Mouse (Mus musculus): ENCODE results near the gene Gal3st4. TPM values are rescaled to one million over a fixed set of nuclear protein-coding genes. Genes with fewer than 3 reads are reported as not detected.

Gene Gal3st4
- polyA plus RNA-seq, 1 experiment from 2014 or later = 0.82 TPM

- 84% methylated on average over 7 of the region's 7 CpGs for WGBS
- no peak overlapping the region for H3K4me2 ChIP-seq
Observed at GRCm38 (mm10) chr5:138277994-138278393, 5.4 kb upstream of the Gal3st4 start.

GRCm38 (mm10) chr5:138275216-138276050 lies 2.8 kb upstream of the Gal3st4 start:
- WGBS = 24% methylated on average over 41 of the region's 41 CpGs

More at GRCm38 (mm10) chr5:138277994-138278393, 5.4 kb upstream of the Gal3st4 start:
- Histone ChIP-seq H3K9me3 (replicated peaks) (peaks cover 7% of the 10 kb centered on the region; the same call in 1 of the 2 replicates), H3K4me1 (replicated peaks) (peaks cover 17% of the 10 kb centered on the region), H3K27me3 (replicated peaks) (peaks cover 17% of the 10 kb centered on the region), H3K36me3 (peaks cover 12% of the 10 kb centered on the region), H3K9ac (no peak overlapping the region), H3K27ac (ENCODE audit: poor library complexity, severe bottlenecking) (no peak overlapping the region), H3K4me3 (no peak overlapping the region)
- ATAC-seq (ENCODE audit: insufficient number of reproducible peaks, low FRiP score) = no peak

DNA sequence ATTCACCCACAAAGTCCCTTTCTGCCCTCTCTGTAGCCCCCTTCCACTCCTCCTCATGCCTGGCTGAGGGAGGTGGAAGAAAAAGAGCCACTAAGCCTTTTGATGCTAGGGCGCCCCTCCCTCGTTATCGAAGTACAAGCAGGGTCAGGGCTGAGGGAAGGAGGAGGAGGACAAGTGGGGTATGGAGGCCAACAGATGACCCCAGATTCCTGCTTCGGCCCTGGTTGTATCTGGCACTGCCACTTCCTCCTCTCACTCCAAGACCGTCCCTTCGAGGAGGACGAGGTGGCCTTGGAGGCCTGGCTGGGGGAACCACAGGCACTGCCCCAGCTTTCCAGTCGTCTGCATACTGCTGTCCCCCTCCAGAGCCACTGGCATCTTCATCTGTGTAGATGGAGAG lies 1.5 kb upstream of the Gal3st4 start:
- H3K4me3 ChIP-seq = no peak overlapping the region
- peaks cover 12% of the 10 kb centered on the region for H3K36me3 ChIP-seq
- no peak overlapping the region for H3K27ac ChIP-seq (ENCODE audit: poor library complexity, severe bottlenecking)
- peaks cover 29% of the 10 kb centered on the region for H3K4me1 ChIP-seq (replicated peaks)
- 78% methylated on average over 8 of the region's 8 CpGs for WGBS
- peaks cover 30% of the 10 kb centered on the region for H3K27me3 ChIP-seq (replicated peaks)
- ATAC-seq (ENCODE audit: insufficient number of reproducible peaks, low FRiP score) = no peak
- H3K4me2 ChIP-seq = no peak overlapping the region
- no peak overlapping the region for H3K9ac ChIP-seq
- no peaks in the 10 kb centered on the region for H3K9me3 ChIP-seq (replicated peaks)

More at GRCm38 (mm10) chr5:138275216-138276050, 2.8 kb upstream of the Gal3st4 start:
- H3K4me1 ChIP-seq (replicated peaks) = peaks cover 30% of the 10 kb centered on the region
- 0 out of 2 replicates have a peak, but pooled peaks cover 2% of the 10 kb centered on the region for H3K9me3 ChIP-seq (replicated peaks)
- ATAC-seq (ENCODE audit: insufficient number of reproducible peaks, low FRiP score) = no peak
- peaks cover 12% of the 10 kb centered on the region for H3K36me3 ChIP-seq
- peak overlapping the region; percentile 32 for H3K4me3 ChIP-seq
- H3K9ac ChIP-seq = peak overlapping the region; percentile 69
- peak overlapping the region; percentile 62 for H3K4me2 ChIP-seq
- H3K27me3 ChIP-seq (replicated peaks) = peaks cover 30% of the 10 kb centered on the region
- H3K27ac ChIP-seq (ENCODE audit: poor library complexity, severe bottlenecking) = no peak overlapping the region

- Histone ChIP-seq H3K4me1 (replicated peaks) (peaks cover 24% of the 10 kb centered on the region), H3K27me3 (replicated peaks) (peaks cover 30% of the 10 kb centered on the region), H3K9me3 (replicated peaks) (no peaks in the 10 kb centered on the region), H3K4me2 (no peak overlapping the region), H3K9ac (no peak overlapping the region), H3K4me3 (no peak overlapping the region), H3K36me3 (peaks cover 7% of the 10 kb centered on the region; the same call in 1 of the 2 replicates), H3K27ac (ENCODE audit: poor library complexity, severe bottlenecking) (no peak overlapping the region)
- 44% methylated on average over 3 of the region's 3 CpGs for WGBS
- no peak for ATAC-seq (ENCODE audit: insufficient number of reproducible peaks, low FRiP score)
Observed at GRCm38 (mm10) chr5:138271232-138271631, 1.4 kb downstream of the Gal3st4 start.

GRCm38 (mm10) chr5:138268980-138269379 lies 3.7 kb downstream of the Gal3st4 start:
- no peak overlapping the region for H3K9ac ChIP-seq

GRCm38 (mm10) chr5:138267114-138267513 lies 5.5 kb downstream of the Gal3st4 start:
- no peak for ATAC-seq (ENCODE audit: insufficient number of reproducible peaks, low FRiP score)
- no peak overlapping the region for H3K4me2 ChIP-seq
- H3K27me3 ChIP-seq (replicated peaks) = peaks cover 17% of the 10 kb centered on the region
- WGBS = 82% methylated on average over 3 of the region's 3 CpGs
- no peaks in the 10 kb centered on the region for H3K9me3 ChIP-seq (replicated peaks)
- H3K4me3 ChIP-seq = no peak overlapping the region
- H3K27ac ChIP-seq (ENCODE audit: poor library complexity, severe bottlenecking) = no peak overlapping the region
- H3K9ac ChIP-seq = no peak overlapping the region
- peaks cover 13% of the 10 kb centered on the region; the same call in 1 of the 2 replicates for H3K36me3 ChIP-seq
- peaks cover 29% of the 10 kb centered on the region for H3K4me1 ChIP-seq (replicated peaks)

More at GRCm38 (mm10) chr5:138268980-138269379, 3.7 kb downstream of the Gal3st4 start:
- peaks cover 19% of the 10 kb centered on the region for H3K4me1 ChIP-seq (replicated peaks)
- H3K4me2 ChIP-seq = no peak overlapping the region
- peaks cover 13% of the 10 kb centered on the region; the same call in 1 of the 2 replicates for H3K36me3 ChIP-seq
- H3K9me3 ChIP-seq (replicated peaks) = no peaks in the 10 kb centered on the region
- H3K4me3 ChIP-seq = no peak overlapping the region
- ATAC-seq (ENCODE audit: insufficient number of reproducible peaks, low FRiP score) = no peak
- H3K27me3 ChIP-seq (replicated peaks) = peaks cover 26% of the 10 kb centered on the region
- 61% methylated on average over 4 of the region's 4 CpGs for WGBS
- no peak overlapping the region for H3K27ac ChIP-seq (ENCODE audit: poor library complexity, severe bottlenecking)

DNA sequence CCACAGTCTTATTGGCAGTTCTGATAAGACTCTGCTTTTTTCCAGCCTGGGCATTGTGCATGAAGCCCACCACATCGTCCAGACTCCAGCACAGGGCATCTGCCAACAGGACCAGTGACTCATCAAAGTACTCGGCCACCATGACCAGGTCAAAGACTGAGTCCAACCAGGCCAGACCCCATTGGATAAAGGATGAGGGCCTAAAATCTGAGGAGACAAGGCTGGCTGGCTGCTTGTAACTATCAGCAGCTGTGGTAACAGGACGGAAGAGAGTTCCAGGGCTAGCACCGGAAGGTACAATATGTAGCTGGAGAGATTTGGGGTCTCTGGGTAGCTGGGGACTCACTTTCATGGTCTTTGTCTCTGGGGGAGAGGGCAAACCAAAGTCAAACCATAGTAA lies 6.9 kb downstream of the Gal3st4 start:
- Histone ChIP-seq H3K4me1 (replicated peaks) (peaks cover 33% of the 10 kb centered on the region), H3K27me3 (replicated peaks) (peaks cover 3% of the 10 kb centered on the region; the same call in 1 of the 2 replicates), H3K9me3 (replicated peaks) (no peaks in the 10 kb centered on the region), H3K4me2 (no peak overlapping the region), H3K27ac (ENCODE audit: poor library complexity, severe bottlenecking) (no peak overlapping the region), H3K36me3 (peaks cover 27% of the 10 kb centered on the region), H3K9ac (no peak overlapping the region), H3K4me3 (no peak overlapping the region)
- WGBS = 88% methylated on average over 4 of the region's 4 CpGs
- no peak for ATAC-seq (ENCODE audit: insufficient number of reproducible peaks, low FRiP score)

DNA sequence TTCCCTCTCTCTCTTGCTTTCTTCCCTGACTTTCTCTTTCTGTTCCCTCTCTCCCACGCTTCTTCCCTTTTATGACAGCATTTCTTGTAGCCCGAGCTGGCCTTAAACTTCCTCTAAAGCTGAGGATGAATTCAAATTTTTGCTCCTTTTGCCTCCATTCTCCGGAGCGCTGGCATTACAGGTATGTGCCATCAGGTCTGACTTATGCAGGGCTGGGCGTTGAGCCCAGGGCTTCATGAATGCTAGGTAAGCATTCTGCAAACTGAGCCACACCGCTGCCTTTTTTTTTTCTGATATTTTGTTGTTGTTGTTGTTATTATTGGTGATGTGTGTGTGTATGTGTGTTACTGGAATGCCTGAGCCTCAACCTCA lies 8.4 kb downstream of the Gal3st4 start:
- no peak for ATAC-seq (ENCODE audit: insufficient number of reproducible peaks, low FRiP score)
- H3K27ac ChIP-seq (ENCODE audit: poor library complexity, severe bottlenecking) = no peak overlapping the region
- peaks cover 42% of the 10 kb centered on the region for H3K36me3 ChIP-seq
- no peaks in the 10 kb centered on the region for H3K9me3 ChIP-seq (replicated peaks)
- peak overlapping the region; percentile 99 for H3K4me2 ChIP-seq
- 13% methylated on average over 6 of the region's 6 CpGs for whole genome bisulfite sequencing
- H3K4me3 ChIP-seq = peak overlapping the region; percentile 95
- peaks cover 48% of the 10 kb centered on the region for H3K4me1 ChIP-seq (replicated peaks)
- peak overlapping the region; percentile 97 for H3K9ac ChIP-seq
- H3K27me3 ChIP-seq (replicated peaks) = no peaks in the 10 kb centered on the region

DNA sequence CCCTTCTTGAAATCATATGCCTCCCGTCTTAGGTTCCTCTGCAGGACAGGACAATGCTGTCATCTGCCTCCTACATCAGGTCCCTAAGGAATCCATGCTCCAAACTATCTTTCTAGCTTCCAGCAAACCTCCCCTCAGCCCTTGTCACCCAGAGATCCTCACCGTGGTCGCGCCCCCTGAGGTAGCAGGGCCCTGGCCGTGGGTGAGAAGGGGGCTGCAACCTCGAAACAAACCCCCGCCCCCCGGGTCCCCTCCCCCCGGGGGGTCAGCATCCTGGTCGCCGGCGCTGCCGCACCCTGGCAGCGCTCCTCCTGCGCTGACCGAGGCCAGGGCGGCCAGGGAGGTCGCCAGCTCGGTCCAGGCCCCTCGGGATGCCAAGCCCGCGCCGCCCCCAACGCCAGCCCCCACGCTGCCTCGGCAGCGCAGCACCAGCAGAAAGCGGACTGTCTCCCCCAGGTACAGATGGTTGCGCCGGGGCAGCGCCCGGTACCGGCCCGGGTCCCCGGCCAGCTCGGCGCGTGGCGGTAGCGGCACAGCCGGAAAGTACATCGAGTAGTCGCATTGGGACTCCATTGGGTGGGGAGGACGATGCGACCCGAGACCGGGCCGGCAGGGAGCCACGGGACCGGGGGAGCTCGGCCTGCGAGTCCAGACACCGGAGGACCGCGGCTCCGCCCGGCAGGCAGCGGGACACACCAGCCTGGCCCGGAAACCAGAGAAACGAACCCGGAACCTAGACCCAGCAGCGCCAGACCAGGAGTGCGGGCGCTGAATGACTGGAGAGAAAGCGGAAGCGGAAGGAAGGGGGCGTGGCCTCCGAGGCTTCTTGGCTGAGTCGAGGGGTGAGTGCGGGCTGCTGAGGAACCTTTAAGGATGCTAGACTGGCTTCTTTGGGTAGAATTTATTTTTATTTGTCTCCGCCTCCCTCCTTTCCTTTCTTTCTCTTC lies 9.1 kb downstream of the Gal3st4 start, which contains the start of gene BC037034:
TSS of gene BC037034 (minus strand) at position 774 of the 947 bp plus-strand sequence.
- Histone ChIP-seq H3K9ac (peak within 1 kb of the TSS; percentile 97), H3K36me3 (peaks cover 48% of the 10 kb centered on the region), H3K27me3 (replicated peaks) (no peaks in the 10 kb centered on the region), H3K27ac (ENCODE audit: poor library complexity, severe bottlenecking) (peak within 1 kb of the TSS; percentile 67), H3K4me1 (replicated peaks) (peaks cover 53% of the 10 kb centered on the region), H3K4me2 (peak within 1 kb of the TSS; percentile 99), H3K9me3 (replicated peaks) (no peaks in the 10 kb centered on the region), H3K4me3 (peak within 1 kb of the TSS; percentile 95)
- peak; percentile 89 for ATAC-seq (ENCODE audit: insufficient number of reproducible peaks, low FRiP score)
- under 1% methylated on average over 70 of the region's 71 CpGs for WGBS

DNA sequence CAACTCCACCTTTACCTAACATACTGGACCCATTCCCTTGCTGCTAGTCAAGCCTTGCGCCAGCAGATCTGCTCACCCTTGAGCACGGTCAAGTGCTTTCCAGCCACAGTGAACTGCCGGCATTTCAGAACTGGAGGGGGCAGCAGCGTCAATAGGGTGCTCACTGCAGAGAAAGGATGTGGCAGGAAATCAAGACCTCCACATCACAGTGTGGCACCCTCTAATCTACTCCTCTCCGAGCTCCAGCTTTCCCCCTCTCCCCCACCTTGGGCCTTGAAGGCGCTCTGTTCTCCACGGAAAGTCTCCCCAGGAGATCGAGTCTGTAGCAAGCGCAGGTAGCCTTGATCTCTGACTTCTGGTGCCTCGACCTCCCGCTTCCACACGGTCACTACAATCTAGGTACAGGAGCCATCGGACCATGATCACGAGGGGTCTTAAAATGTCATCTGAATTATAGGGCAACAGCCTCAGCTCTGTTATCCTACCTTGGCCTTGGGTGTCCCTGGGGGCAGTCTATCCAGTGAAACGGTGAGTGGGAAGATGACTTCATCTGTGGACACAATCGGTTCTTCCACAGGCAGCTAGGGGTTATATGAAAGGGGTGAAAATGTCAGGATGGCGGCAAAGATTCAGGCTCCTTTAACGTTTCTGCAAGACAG lies 9.9 kb downstream of the Gal3st4 start:
- H3K9me3 ChIP-seq (replicated peaks) = no peaks in the 10 kb centered on the region
- H3K4me1 ChIP-seq (replicated peaks) = peaks cover 57% of the 10 kb centered on the region
- no peak overlapping the region for H3K27ac ChIP-seq (ENCODE audit: poor library complexity, severe bottlenecking)
- peak overlapping the region; percentile 97 for H3K9ac ChIP-seq
- no peaks in the 10 kb centered on the region for H3K27me3 ChIP-seq (replicated peaks)
- H3K4me2 ChIP-seq = peak overlapping the region; percentile 99
- H3K36me3 ChIP-seq = peaks cover 52% of the 10 kb centered on the region
- no peak for ATAC-seq (ENCODE audit: insufficient number of reproducible peaks, low FRiP score)
- H3K4me3 ChIP-seq = peak overlapping the region; percentile 95
- 56% methylated on average over 18 of the region's 18 CpGs for WGBS

All from heart, embryonic 12.5 days (tissue).